Mouse (Mus musculus): ENCODE results near the gene Resf1.

DNA sequence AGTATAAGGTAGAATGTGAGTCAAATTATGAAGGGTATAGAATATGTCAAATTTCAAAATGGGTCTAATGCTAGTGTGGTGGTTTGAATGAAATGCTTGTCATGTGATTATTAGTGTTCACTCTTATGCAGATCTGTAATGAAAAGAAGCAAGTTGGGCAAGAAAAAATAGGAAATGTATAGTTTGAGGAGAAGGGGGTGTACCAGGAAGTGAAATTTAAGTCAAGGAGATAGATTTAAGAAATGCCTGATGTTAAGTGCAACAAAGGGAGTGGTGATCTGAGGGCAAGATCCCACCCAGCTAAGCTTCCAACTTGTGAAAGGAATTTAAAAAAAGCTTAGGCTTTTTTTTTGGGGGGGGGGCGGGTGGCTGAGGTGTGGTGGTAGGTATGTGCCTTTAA, 29.4 kb downstream of the Resf1 start:
- TF ChIP-seq TBP (conservative IDR thresholded peaks at IDR 0.05; ENCODE audit: low read depth, low read length) (no peak), EP300 (IDR thresholded peaks at IDR 0.05; ENCODE audit: low read length) (no peak)

Data from CH12.LX (cell line).